Comparison of ENCODE assay signal across 8 mouse cellular contexts in the genomic region with DNA sequence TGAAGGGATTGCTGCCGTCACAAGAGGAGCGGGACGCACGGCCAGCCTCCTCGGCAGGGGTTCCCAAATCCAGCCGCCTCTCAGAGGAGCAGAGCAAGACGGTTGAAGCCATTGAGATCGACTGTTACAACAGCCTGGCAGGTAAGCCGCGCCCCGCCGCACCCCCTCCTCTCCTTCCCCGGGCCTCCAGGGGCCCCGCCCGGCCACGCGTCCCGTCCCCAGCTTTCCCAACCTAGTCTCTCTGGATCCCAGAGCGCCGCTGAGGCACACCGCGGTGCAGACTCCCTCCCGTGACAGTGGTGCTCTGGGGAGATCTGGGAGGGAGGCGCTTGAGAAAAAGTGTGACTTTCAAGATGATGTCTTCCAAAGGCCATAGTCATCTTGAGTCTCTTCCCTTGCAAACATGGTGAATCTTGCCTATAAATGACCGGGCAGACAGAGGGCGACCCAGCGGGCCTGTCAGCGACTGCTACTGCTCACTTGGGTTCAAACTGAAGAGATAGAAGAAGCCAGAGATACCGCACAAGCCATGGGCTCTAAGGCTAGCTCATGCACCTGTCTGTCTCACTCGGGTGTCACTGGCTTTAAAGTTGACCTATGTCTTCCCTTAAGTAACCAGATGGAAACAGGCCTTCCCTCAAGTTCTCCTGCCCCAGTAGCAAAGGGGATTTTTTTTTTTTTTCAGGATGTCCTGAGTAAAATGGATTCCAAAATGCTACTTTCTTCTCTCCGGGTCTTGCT. TPM values are rescaled to one million over a fixed set of nuclear protein-coding genes. Genes with fewer than 3 reads are reported as not detected.
DNase-seq lines count a peak whose midpoint lies in the region; ATAC-seq and TF ChIP-seq lines count a peak whose summit lies in the region.

No protein-coding gene starts in this region.

- peak overlapping the region; percentile 60 for H3ac ChIP-seq in myocyte (ENCODE audit: control insufficient read depth, insufficient read length)

- H3K4me3 ChIP-seq in E14TG2a.4 (replicated peaks; ENCODE audit: low read length) (peak overlapping the region; percentile 93), myocyte (peak overlapping the region; percentile 75)
- H3K4me3 ChIP-seq in limb, embryonic 14.5 days (replicated peaks; ENCODE audit: low read length): peak overlapping the region; percentile 53

- H3K27me3 ChIP-seq in E14TG2a.4 (ENCODE audit: insufficient read depth, low read length): peaks cover 70% of the 10 kb centered on the region
- H3K27me3 ChIP-seq in limb, embryonic 14.5 days (ENCODE audit: control insufficient read depth, insufficient read depth, low read length): peaks cover 52% of the 10 kb centered on the region
- H3K27me3 ChIP-seq in myocyte (ENCODE audit: control insufficient read depth, insufficient read depth, insufficient read length): no peaks in the 10 kb centered on the region

- H3K36me3 ChIP-seq in E14TG2a.4 (ENCODE audit: insufficient read depth, low read length): no peaks in the 10 kb centered on the region
- H3K36me3 ChIP-seq in limb, embryonic 14.5 days (ENCODE audit: control insufficient read depth, insufficient read depth, low read length): no peaks in the 10 kb centered on the region
- no peaks in the 10 kb centered on the region for H3K36me3 ChIP-seq in myocyte (ENCODE audit: control insufficient read depth, insufficient read depth)

- peaks cover 37% of the 10 kb centered on the region for H3K79me2 ChIP-seq in myocyte (ENCODE audit: control insufficient read depth, insufficient read depth)

- no peak for TF ChIP-seq POLR2A in limb, embryonic 14.5 days (IDR thresholded peaks at IDR 0.05; ENCODE audit: borderline replicate concordance, extremely low read depth, insufficient read depth, insufficient read length)
- TF ChIP-seq POLR2A in myocyte (IDR thresholded peaks at IDR 0.05; ENCODE audit: insufficient read length, low read depth): peak; percentile 38

- 2% methylated on average over 22 of the region's 31 CpGs for WGBS in limb, embryonic 14.5 days

- no peak overlapping the region for H3K27ac ChIP-seq in limb, embryonic 14.5 days (replicated peaks; ENCODE audit: low read depth, low read length)

- peak overlapping the region; percentile 55 for H3K9ac ChIP-seq in limb, embryonic 14.5 days (ENCODE audit: low read depth, low read length, severe bottlenecking)

- H3K9me3 ChIP-seq in E14TG2a.4 (ENCODE audit: low read length): no peaks in the 10 kb centered on the region
- no peaks in the 10 kb centered on the region for H3K9me3 ChIP-seq in limb, embryonic 14.5 days (ENCODE audit: control insufficient read depth, low read length)

- no peak for DNase-seq in cerebellum, adult 8-10 months
- DNase-seq in embryo, embryonic 9.5 days (ENCODE audit: extremely low spot score): peak; percentile 49
- DNase-seq in heart, postnatal 10 days: peak; percentile 7 to 20
- DNase-seq in limb, embryonic 14.5 days (ENCODE audit: low spot score): no peak

- peak overlapping the region; percentile 97 for H3K4me2 ChIP-seq in limb, embryonic 14.5 days (replicated peaks; ENCODE audit: low read depth, low read length, severe bottlenecking)
- peak overlapping the region; percentile 77 for H3K4me2 ChIP-seq in myocyte (ENCODE audit: low read depth)

- no peak for TF ChIP-seq CTCF in E14TG2a.4 (conservative IDR thresholded peaks at IDR 0.05; ENCODE audit: low read length)

- H3K4me1 ChIP-seq in E14TG2a.4 (replicated peaks; ENCODE audit: low read depth, low read length): peaks cover 22% of the 10 kb centered on the region
- H3K4me1 ChIP-seq in limb, embryonic 14.5 days (ENCODE audit: control insufficient read depth, insufficient read depth, low read length): no peaks in the 10 kb centered on the region; the same call in 1 of the 2 replicates

- intact Hi-C loops in heart, postnatal 10 days (cut with DNase I): loop anchor here (5.0 kb wide), 1 partner anchor 55 kb away; no protein-coding TSS in a partner anchor

- 0 out of 2 replicates have a peak, but pooled peaks have one; percentile 24 for ATAC-seq in cerebellum, adult (ENCODE audit: insufficient number of reproducible peaks, low FRiP score, low TSS enrichment)
- ATAC-seq in limb, embryonic 14.5 days (ENCODE audit: low FRiP score, low read depth): no peak
- no peak for ATAC-seq in inflammation-experienced regulatory T-cells, adult 6 months

TF ChIP-seq in myocyte, 11 proteins besides CTCF, POLR2A, EP300 and RAD21:
- no peak for TF ChIP-seq MAX (IDR thresholded peaks at IDR 0.05; ENCODE audit: low read depth)
- peak in 2 of 3 experiments; percentile 19 to 56 for TF ChIP-seq MYOD1 (IDR thresholded peaks at IDR 0.05; ENCODE audit: control insufficient read depth in 1 of 3, insufficient read length in 2 of 3, low read depth in 2 of 3)
TF ChIP-seq in myocyte: peak in this region for 1.

RNA-seq across cellular contexts. Expression of gene Ttc9, which starts 0.8 kb away (rescaled TPM):
- 1 to 10 TPM; 5.0 to 5.7 TPM for total RNA-seq in heart, postnatal 10 days (2021)
- polyA plus RNA-seq in limb, embryonic 14.5 days (2012; rRNA removed): 1.1 TPM in 2 replicates
- polyA plus RNA-seq in limb, embryonic 14.5 days (2014; fragmentation: Nextera tagmentation; extraction: Ambion mirVana): 1.2 and 1.6 TPM in 2 replicates
- 31.2 TPM for polyA plus RNA-seq in myocyte (2012; fragmentation: generic; extraction: Trizol)
- under 1 TPM in 1 of 3 experiments, not detected in 2; 0.09 TPM for polyA plus RNA-seq in inflammation-experienced regulatory T-cells, adult 6 months (2017; shearing (Covaris generic))

RNA-seq across cellular contexts. Expression of gene Med6, which starts 37.0 kb away (rescaled TPM):
- 10 to 100 TPM; 16.5 to 19.7 TPM for total RNA-seq in heart, postnatal 10 days (2021)
- polyA plus RNA-seq in limb, embryonic 14.5 days (2012; rRNA removed): 49.4 and 57.5 TPM in 2 replicates
- 72.6 and 73.1 TPM in 2 replicates for polyA plus RNA-seq in limb, embryonic 14.5 days (2014; fragmentation: Nextera tagmentation; extraction: Ambion mirVana)
- 25.9 TPM for polyA plus RNA-seq in myocyte (2012; fragmentation: generic; extraction: Trizol)
- 10 to 100 TPM; 31.5 to 37.3 (median 33.4) TPM for polyA plus RNA-seq in inflammation-experienced regulatory T-cells, adult 6 months (2017; shearing (Covaris generic))

Comparison
In these comparisons a context has a peak if more than half of its experiments do, and no peak if none do; other contexts are left out.
1. DNase-seq: peak in embryo, embryonic 9.5 days (single experiment) and heart, postnatal 10 days (2 of 2); none in cerebellum, adult 8-10 months (single experiment) and limb, embryonic 14.5 days (single experiment).
2. RNA of gene Ttc9, which starts 0.8 kb away (polyA plus RNA-seq): 31.2 TPM in myocyte (single experiment); 1.1 to 1.6 TPM in limb, embryonic 14.5 days and 0.09 TPM in inflammation-experienced regulatory T-cells, adult 6 months; every median in the first group is over 10 times any median in the second.
3. Peak in every context shown above with its lines, with median percentiles within 50 percentile points of each other: H3K4me3 ChIP-seq.